Mouse (Mus musculus) ES-CJ7 (cell line): ENCODE measurements around the gene Rnf114.

Source experiments
- DNase-seq: peaks from one replicate; pipeline ENCODE4 v3.0.0; 2011; ENCODE audit warnings: low read depth, low spot score

Gene Rnf114

DNA sequence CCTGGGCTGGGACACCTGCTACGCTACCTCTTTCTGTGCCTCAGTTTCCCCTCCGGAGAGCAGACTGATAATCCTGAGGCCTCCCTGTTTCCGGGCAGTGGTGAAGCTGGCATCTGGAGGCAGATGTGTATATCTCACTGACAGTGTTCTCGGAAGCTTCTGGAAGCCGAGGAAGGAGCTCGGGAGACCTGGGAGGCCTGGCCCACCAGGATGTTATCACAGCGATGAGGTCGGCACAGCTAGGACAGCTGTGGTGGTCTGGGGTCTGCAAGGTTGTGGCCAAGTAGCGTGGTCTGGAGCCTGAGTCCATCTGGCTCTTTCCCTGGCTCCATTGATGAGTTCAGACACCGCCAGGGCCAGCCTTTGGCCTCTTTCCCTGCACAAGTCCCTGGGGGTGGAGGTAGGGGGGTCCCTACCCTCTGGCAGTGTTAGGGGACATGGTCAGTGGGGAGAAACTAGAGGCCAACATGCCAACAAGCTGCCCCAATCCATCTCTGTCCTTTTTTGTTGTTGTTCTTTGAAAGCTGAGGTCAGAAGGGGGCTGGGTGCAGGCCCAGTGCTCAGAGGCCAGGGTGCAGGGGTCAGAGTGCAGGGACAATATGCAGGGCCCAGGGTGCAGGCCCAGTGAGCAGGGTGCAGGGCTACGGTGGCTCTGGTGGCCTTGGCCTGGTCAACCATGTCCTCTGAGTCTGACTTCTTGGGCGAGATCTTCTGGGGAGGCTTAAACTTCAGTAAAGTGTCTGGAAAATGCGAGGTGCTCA, 72.3 kb downstream of the Rnf114 start:
- DNase-seq = no peak

DNA sequence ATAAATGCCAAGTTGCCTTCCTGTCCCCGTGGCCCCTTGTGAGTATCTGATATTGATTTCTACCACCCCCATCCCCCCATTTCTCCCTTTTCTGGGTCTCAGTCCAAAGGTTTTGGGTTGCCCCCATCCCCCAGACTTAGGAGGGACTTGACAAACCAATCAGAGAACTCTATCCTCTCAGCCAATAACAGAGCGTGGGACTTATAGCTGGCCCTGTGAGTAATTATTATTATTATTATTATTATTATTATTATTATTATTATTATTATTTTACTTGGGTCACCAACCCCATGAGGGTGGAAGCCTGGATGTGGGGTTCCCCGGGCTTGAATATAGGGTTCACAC, 72.8 kb downstream of the Rnf114 start:
- DNase-seq = no peak

DNA sequence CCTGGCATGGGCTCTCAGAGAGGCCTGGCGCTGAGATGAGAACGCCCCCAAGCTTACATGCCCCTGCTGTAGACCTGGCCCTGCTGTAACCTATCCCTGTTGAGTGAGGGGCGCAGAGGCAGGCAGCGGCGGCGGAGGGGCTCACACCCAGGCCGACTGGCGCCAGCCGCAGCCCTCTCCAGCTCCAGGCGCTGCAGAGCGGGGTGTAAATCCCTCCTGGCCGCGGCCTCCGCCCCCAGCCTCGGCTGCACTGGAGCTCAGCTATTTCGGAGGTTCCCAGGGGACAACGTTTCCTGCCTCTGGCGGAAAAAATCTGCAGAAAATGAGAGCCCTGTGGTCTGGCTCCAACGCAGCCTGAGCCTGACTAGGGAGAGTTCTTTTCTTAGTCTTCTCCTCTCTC, 73.2 kb downstream of the Rnf114 start:
- DNase-seq = no peak
